Mouse (Mus musculus): Measurements from ENCODE around the gene Olfr1264. TPM values are rescaled to one million over a fixed set of nuclear protein-coding genes. Genes with fewer than 3 reads are reported as not detected.

The Olfr1264 gene
- total RNA-seq (2021) = not detected
- long read RNA-seq, experiment 1 = 0 reads
- long read RNA-seq, experiment 2 = 0 reads

DNA sequence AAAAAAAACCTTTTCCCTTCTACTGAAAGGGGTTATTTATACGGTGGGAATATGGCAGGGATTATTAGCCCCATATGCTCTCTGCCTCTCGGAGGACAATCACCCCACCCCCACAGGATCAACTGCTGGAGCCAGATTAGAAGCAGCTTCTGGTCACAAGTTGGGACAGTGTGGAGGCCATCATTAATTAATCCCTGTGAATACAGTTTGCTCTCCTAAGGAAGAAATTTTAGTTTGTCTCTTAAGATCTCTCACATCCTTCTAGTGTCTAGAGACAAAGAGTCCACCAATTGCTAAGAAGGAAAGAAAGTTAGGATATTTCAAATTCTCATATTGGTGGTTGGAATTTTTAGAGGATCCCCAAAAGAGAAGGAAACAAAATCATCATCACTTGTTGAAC, at the start of gene Olfr1264:
TSS of gene Olfr1264 (minus strand) at position 101 of the 400 bp plus-strand sequence.
- DNase-seq = no peak
- Histone ChIP-seq H3K4me3 (no peak within 1 kb of the TSS), H3K27ac (no peak within 1 kb of the TSS)
- intact Hi-C loops (cut with DNase I) = no loop called here
- no peak for TF ChIP-seq CTCF (IDR thresholded peaks at IDR 0.05)

- Histone ChIP-seq H3K27ac (no peak overlapping the region), H3K4me3 (no peak overlapping the region)
- DNase-seq = no peak
- no peak for TF ChIP-seq CTCF (IDR thresholded peaks at IDR 0.05)
- intact Hi-C loops (cut with DNase I) = no loop called here
Measured at GRCm38 (mm10) chr2:90070065-90070464, 44.7 kb upstream of the Olfr1264 start.

DNA sequence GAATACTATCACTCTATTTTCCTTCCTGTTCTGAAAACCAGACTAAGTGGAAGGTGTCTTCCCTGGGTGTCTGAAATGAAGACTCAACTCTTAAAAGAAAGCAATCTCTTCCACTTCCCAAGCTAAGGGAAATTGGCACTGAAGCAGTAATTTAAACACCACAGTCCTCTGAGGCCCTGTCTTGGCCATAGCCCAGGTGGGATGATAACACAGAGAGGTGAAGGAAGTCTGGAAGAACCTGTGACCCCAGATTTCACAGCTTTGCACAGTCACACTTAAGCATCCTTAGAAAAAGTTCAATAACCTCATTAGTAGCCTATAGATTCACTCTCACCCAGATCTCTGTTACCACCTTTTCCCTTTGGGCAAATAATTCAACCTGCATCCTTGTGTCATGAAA, 38.1 kb upstream of the Olfr1264 start, which contains the start of gene Olfr140:
TSS of gene Olfr140 (minus strand) at position 101 of the 400 bp plus-strand sequence.
- no peak for DNase-seq
- Histone ChIP-seq H3K27ac (no peak within 1 kb of the TSS), H3K4me3 (no peak within 1 kb of the TSS)
- intact Hi-C loops (cut with DNase I) = no loop called here
- no peak for TF ChIP-seq CTCF (IDR thresholded peaks at IDR 0.05)

- DNase-seq = no peak
- intact Hi-C loops (cut with DNase I) = no loop called here
Measured at GRCm38 (mm10) chr2:90035037-90035436, 9.7 kb upstream of the Olfr1264 start, which contains the start of gene Olfr1265. TSS of gene Olfr1265 (plus strand) at chr2:90035337.

DNA sequence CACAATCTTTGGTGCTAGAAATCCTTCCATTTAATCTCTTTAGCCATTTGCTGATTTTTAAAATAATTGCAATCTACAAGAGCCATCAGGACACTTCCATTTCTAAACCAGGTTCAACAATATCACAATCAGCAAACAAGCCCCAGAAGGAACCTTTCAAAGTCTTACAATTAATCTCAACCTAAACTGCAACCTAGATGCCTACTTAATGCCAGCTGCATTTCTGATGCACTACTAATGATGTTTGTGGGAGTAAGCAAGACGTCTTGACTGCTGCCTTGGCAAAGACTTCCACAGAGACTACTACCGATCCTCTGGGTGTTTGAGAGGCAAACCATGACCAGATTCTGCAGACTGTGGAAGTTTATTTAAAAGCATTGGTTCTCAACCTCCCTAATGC, 13.5 kb downstream of the Olfr1264 start, which contains the start of gene Olfr1263:
TSS of gene Olfr1263 (plus strand) at position 301 of the 400 bp plus-strand sequence.
- H3K27ac ChIP-seq = no peak within 1 kb of the TSS
- TF ChIP-seq CTCF (IDR thresholded peaks at IDR 0.05) = no peak
- intact Hi-C loops (cut with DNase I) = no loop called here
- H3K4me3 ChIP-seq = no peak within 1 kb of the TSS
- DNase-seq = no peak

More at GRCm38 (mm10) chr2:90035037-90035436, 9.7 kb upstream of the Olfr1264 start, which contains the start of gene Olfr1265:
- Histone ChIP-seq H3K27ac (no peak within 1 kb of the TSS), H3K4me3 (no peak within 1 kb of the TSS)
- TF ChIP-seq CTCF (IDR thresholded peaks at IDR 0.05) = no peak

DNA sequence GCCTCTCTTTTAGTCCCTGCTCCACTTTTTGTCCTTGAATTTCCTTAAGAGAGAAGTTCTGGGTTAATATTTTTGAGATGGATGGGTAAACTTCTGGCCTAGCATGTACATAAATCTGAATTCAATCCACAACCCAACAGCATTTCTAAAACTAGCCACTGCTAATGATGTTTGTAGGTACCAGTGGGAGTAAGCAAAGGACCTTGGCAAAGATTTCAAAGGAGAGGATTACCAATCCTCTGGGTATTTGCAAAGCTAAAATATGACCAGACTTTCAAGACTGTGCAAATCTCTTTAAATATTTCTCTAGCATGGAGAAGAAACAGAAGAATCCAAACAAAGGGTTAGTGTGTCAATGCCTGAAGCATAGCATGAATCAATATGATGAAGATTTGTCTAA, 25.5 kb downstream of the Olfr1264 start, which contains the start of gene Olfr1262:
TSS of gene Olfr1262 (plus strand) at position 301 of the 400 bp plus-strand sequence.
- intact Hi-C loops (cut with DNase I) = no loop called here
- no peak for TF ChIP-seq CTCF (IDR thresholded peaks at IDR 0.05)
- no peak for DNase-seq
- Histone ChIP-seq H3K27ac (no peak within 1 kb of the TSS), H3K4me3 (no peak within 1 kb of the TSS)

DNA sequence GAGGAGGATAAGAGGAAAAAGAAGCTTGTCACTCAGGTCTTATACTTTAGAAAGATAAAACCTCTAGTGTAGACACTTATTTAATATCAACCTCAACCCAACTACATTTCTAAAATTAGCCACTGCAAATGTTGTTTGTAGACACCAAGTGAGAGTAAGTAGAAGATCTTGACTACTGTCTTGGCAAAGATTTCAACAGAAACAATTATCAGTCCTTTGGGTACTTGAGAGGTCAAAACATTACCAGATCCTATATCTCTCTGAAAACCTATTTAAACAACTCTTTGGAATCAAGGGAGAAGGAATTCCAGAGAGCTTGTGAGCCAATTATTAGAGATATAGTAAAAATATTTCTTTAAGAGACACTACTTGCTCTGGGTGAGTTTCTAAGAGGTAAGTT, 34.5 kb downstream of the Olfr1264 start, which contains the start of gene Olfr1261:
TSS of gene Olfr1261 (plus strand) at position 301 of the 400 bp plus-strand sequence.
- intact Hi-C loops (cut with DNase I) = no loop called here
- no peak within 1 kb of the TSS for H3K27ac ChIP-seq
- no peak for TF ChIP-seq CTCF (IDR thresholded peaks at IDR 0.05)
- DNase-seq = no peak
- H3K4me3 ChIP-seq = no peak within 1 kb of the TSS

GRCm38 (mm10) chr2:89977709-89978108, 47.7 kb downstream of the Olfr1264 start:
- intact Hi-C loops (cut with DNase I) = no loop called here
- no peak for DNase-seq
- Histone ChIP-seq H3K27ac (no peak overlapping the region), H3K4me3 (no peak overlapping the region)
- no peak for TF ChIP-seq CTCF (IDR thresholded peaks at IDR 0.05)

GRCm38 (mm10) chr2:89974184-89974583, 51.2 kb downstream of the Olfr1264 start, which contains the start of gene Olfr1260:
TSS of gene Olfr1260 (plus strand) at chr2:89974340.
- H3K27ac ChIP-seq = no peak within 1 kb of the TSS
- H3K4me3 ChIP-seq = no peak within 1 kb of the TSS
- DNase-seq = no peak
- TF ChIP-seq CTCF (IDR thresholded peaks at IDR 0.05) = no peak
- intact Hi-C loops (cut with DNase I) = no loop called here

Other genes starting within 250 kb of the Olfr1264 start
- gene Olfr1254, start 232.0 kb downstream of the Olfr1264 start, total RNA-seq (2021) = not detected
- not detected for gene Olfr1255, start 213.5 kb downstream of the Olfr1264 start, total RNA-seq (2021)
- gene Olfr1256, start 184.0 kb downstream of the Olfr1264 start, total RNA-seq (2021) = not detected
- gene Olfr48, start 177.4 kb downstream of the Olfr1264 start, total RNA-seq (2021) = not detected
- not detected for gene Olfr1257, start 147.1 kb downstream of the Olfr1264 start, total RNA-seq (2021)
- not detected for gene Olfr1258, start 98.3 kb downstream of the Olfr1264 start, total RNA-seq (2021)
- not detected for gene Olfr1259, start 76.9 kb downstream of the Olfr1264 start, total RNA-seq (2021)
- not detected for gene Olfr1260, start 51.2 kb downstream of the Olfr1264 start, total RNA-seq (2021)
- not detected for gene Olfr1261, start 34.4 kb downstream of the Olfr1264 start, total RNA-seq (2021)
- not detected for gene Olfr1262, start 25.4 kb downstream of the Olfr1264 start, total RNA-seq (2021)
- gene Olfr1263, start 13.4 kb downstream of the Olfr1264 start, total RNA-seq (2021) = not detected
- gene Olfr1265, start 9.8 kb upstream of the Olfr1264 start, total RNA-seq (2021) = not detected
- gene Olfr140, start 38.0 kb upstream of the Olfr1264 start, total RNA-seq (2021) = not detected
- not detected for gene Olfr1269, start 95.8 kb upstream of the Olfr1264 start, total RNA-seq (2021)
- not detected for gene Olfr32, start 116.7 kb upstream of the Olfr1264 start, total RNA-seq (2021)
- not detected for gene Olfr1270, start 127.5 kb upstream of the Olfr1264 start, total RNA-seq (2021)
- not detected for gene Olfr1506, start 198.9 kb upstream of the Olfr1264 start, total RNA-seq (2021)
- gene Olfr142, start 232.0 kb upstream of the Olfr1264 start, total RNA-seq (2021) = not detected
- gene Olfr1271, start 245.5 kb upstream of the Olfr1264 start, total RNA-seq (2021) = not detected